Mouse (Mus musculus) testis, postnatal 10 days (tissue): ENCODE data around the gene Ube2e2.
"Not testable (repeated sequence)": the region's sequence is repeated elsewhere in the genome, so short reads cannot be mapped to it uniquely, and the experiment has no call there.

Source experiments
- DNase-seq: peaks from one replicate; pipeline ENCODE4 v3.0.0; 2021; ENCODE audit warnings: low spot score

The Ube2e2 gene

DNA sequence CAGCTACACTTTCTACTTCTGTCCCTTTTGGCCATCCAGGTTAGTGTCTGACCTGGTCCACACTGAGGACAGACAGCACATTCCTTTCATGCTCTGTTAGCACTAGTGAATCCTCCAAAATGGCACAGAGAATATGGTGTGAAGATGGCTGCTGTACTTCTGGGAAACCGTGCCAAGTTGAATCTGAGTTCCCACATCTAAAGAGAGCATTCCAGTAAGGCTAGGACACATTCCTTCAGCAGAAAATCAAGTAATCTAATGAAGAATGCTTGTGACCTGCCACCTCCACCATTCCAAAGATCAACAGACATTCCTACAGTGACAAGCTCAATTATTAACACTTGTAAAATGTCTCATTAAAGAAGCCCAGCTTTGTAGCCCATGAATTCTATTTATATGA is 265.9 kb downstream of the Ube2e2 start:
- DNase-seq, result no peak

DNA sequence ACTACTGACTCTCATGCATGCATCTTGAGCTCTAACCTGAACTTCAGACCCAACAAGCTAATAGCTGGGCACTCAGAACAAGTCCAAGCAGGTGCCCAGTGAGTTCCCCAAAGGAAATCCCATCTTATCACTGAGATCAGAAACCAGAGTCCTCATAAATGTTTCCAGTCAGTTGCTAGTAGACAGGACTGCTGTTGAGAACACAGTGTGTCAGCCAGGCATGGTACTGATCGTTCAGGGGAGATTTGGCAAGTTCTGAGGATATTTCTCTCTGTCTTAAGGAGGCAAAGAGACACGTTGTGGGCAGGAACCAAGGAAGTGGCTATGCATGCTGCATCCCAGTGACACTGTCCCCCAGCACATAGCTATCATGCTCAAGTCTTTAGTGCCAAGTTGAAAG is 275.5 kb downstream of the Ube2e2 start:
- no peak for DNase-seq

DNA sequence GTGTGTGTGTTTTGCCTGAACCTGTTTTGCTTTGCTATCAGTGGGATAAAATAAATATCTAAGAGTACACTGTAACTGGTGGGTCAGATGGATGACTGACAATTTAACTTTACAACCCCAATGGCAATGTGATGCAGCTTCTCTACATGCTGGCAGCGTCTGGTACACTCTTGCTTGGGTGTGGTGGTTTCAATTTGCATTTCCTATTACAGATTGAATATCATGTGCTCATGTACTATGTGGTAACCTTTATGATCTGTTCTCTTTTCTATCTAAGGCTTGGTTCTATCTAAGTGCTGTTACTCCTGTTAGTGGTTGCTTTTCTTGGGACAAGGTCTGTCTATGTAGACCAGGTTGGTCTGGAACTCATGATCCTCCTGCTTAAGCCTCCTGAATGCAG is 292.1 kb downstream of the Ube2e2 start:
- DNase-seq, result no peak

DNA sequence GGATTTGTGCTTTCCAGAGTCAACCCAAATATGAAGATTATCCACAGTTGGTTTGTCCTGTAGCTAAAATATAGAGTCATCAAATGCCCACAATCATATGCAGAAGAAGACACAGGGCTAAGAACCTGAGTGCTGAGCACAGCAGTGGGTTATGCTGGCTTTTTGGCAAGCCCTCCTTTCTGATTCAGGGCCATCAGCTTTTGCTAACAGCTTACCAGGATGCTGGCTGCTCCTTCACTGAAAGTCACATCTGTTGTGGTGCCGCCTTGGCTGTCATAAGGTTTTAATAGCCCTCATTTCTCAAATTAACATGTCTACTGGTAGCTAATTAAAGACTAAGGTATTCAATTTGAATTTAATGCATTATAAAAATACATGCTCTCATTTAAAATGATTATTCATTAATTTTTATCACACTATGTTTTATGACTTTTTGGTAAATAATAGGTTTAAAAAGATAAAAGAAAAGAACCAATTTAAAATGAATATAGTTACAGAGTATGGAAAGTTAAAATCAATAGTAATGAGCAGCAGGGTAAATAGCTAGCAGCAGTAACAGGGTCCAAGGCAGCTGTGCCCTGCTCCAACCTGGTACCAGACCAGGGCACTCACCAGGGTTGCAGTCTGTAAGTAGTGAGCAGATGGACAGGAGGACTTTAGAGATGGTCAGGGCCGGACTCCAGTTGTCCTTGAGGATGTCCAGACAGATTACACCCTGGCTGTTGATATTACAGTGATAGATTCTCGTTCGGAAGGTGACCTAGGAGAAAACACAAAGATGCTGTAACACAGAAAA is 307.6 kb downstream of the Ube2e2 start:
- DNase-seq, result no peak

DNA sequence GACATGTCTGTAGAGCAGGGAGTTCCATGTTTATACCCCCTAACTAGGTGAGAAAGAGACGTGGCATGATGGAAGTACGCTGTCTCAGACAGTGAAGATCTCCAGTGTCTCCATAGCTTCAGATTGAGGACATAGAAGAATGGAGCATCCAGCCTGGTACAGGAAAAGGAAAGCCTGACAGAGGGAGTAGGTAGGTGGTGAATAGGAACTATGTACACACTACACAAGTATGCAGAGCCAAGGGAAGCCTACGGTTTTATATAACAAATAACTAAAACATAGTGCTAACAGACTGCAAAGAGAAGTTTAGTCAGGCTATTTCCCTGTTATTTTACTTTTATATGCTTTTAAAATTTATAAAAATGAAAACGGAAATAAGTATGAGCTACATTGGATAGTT is 312.3 kb downstream of the Ube2e2 start:
- no peak for DNase-seq

DNA sequence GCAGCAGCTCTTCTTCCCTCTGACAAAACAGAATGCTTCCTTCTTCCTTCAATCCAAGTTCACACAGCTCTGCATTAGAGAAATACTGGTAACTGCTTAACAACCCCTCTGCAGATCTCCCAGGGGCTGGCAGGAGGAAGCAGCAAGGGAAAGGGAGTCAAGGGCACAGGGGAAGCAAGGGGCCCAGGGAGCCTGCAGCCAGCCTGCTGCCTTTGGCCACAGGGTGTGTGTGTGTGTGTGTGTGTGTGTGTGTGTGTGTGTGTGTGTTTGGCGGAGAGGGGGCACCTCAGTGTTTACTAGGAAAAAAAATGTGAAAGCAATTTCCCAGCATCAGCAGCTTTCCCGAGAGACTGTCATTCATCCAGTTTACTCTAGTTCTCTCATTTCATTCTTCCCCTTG is 319.3 kb downstream of the Ube2e2 start:
- no peak for DNase-seq

DNA sequence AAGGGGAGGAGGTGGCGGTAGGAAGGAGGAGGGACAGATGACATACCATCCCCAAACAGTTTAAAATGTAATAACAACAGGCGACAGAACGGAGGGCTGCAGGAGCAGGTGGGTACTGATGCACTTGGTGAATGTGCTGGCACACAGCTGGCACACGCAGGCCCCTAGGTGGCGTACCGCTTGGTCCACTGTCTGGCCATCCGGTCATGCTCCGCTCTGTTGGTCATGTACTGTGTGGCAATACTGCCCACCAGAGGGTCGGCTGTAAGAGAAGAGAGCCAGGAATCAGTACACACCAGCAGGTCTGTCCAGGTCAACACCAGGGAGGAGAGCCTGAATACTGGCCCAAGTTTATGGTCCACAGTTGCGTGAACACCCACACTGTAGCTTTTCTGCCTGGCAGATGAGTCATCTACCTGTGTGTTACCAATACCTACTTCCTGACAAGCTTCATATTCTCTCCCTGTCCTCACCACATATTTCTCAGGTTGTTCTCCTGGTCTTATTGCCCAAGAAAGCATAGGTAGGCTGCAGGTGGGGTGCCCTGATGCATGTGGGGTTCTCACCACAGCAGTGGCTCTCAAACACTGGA is 319.8 kb downstream of the Ube2e2 start:
- DNase-seq, result no peak

DNA sequence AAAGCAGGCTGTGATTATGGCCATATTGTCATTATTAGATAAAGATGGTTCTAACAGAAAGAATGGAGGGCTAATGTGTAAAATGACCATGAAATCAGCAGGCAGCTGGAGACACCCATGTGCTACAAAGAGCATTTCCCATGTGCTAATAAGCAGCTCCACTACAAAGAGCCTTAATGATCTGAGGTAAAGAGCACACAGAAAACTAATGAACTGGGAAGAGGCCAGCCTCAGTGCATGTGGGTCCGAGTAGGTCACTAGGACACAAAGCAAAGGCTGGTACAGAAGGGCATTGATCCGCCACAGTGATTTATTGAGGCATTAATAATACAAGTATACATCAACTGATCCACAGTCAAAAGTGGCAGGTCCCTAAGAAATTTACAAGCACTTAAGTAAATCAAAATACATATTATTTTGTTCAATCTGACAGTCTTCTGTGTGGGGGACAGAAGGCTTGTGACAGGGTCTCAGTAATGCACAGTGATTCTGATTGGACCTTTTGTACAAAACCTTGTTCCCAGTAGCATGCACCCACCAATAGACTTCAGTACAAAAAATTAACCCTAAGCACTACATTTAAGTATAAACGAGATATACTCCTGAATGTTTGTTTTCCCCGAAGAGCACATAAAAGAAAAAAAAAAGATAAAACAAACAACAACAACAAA is 320.6 kb downstream of the Ube2e2 start:
- DNase-seq, result no peak

DNA sequence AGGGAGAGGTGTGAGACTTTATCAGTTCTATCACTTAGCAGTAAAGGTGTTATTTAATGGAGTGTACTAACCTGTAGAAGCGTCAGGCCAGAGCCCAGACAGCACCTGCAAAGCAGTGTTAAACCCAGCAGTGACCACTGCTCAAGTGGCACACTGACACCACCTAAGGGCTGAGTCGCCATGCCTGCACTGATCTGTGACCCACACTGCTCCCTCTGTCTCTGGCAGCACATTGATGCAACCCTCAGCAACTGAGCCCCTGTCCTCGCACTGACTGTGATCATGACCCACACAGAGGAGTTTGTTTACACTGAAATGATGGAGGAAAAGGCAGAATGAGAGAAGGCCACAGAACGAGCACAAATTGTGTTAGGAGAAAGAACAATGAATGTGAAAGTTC is 321.2 kb downstream of the Ube2e2 start:
- no peak for DNase-seq

DNA sequence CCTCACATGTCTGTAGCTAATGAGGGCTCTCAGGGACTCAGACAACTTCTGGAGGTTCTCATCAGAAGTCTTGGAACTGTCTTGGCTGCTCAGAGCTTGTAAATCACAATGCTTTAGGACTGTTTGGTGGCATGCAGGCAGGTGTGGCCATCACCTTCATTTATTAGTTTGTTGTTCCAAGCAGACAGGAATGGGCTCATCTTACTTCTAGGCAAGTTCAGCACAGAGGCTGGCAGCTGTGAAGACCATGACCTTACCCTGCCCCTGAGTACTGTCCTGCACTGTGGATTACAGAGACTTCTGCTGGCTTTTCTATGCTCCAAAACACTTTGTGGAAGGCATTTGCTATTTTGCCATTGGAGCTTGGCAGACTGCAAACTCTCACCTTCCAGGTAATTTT is 324.5 kb downstream of the Ube2e2 start:
- no peak for DNase-seq

DNA sequence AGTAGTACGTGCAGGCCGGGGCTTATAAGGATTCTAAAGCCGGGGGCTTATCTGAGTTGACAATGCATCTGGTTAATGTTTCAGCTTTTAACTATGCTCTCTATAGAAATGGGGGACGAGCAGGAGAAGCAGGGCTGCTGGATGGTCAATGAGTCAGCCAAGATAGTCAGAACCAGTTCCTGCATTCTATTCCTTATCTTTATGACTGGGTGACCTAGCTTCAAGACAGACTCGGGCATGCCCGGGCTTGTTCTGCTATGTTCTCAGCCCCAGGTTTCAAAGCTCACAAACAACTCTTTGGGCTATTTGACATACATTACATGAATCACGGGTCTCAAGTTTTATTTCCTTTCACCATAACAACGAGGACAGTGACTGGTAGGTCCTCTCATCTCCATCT is 329.1 kb downstream of the Ube2e2 start:
- not testable (repeated sequence) for DNase-seq

DNA sequence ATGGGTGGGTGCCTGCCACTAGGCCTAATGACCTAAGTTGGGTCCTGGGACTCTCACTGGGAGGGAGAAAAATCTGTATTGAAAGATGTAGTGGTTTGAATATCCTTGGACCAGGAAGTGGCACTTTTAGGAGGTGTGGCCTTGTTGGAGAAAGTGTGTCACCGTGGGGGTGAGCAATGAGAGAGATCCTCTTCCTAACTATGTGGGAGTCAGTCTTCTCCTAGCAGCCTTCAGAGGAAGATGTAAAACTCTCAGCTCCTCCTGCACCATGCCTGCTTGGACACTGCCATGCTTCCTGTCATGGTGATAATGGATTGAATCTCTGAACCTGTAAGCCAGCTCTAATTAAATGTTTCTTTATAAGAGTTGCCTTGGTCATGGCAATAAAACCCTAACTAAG is 338.8 kb downstream of the Ube2e2 start:
- DNase-seq, result no peak

DNA sequence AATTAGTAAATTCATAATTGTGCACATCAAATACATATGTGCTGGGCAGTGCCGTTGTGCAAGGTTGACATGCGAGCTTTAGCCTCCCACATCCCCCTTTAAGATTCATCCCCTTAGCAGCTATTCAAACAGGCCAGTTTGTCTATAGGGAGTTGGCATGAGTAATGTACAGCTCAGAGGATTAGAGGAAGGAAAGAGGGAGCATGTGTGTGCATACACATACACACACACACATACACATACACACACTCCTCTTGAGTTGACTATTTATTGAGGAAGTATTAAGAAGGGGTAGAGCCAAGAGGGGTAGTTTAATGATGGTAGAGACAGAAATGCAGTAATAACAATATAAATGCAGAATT is 339.5 kb downstream of the Ube2e2 start:
- no peak for DNase-seq

DNA sequence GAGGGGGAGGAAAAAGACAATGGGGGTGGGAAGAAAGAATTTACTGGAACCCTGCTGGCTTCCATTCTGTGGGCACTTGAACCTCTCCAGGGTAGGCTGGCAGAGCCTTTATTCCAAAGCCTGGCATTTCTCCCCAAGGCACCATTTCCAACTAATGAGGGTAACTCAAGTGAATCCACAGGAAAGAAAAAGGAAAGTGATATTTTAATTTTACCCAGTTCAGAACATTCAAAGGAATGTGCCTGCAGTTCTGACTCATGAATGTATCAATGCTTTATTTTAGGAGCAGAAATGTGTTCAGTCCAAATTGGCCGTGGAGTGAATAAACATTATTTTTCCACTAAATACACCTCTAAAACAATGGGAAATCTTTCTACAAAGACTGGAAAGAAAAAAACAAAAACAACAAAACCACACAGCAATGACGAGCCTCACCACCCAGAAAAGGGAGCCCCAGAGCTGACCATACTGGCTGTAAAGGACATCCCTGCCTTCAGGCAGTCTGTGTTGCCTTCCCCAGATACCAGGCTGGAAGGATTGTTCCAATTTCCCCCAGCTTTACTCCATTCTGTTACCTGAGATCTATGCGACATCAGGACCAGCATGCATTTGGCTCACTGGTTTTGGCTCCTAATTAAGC is 340.0 kb downstream of the Ube2e2 start:
- DNase-seq, result no peak

DNA sequence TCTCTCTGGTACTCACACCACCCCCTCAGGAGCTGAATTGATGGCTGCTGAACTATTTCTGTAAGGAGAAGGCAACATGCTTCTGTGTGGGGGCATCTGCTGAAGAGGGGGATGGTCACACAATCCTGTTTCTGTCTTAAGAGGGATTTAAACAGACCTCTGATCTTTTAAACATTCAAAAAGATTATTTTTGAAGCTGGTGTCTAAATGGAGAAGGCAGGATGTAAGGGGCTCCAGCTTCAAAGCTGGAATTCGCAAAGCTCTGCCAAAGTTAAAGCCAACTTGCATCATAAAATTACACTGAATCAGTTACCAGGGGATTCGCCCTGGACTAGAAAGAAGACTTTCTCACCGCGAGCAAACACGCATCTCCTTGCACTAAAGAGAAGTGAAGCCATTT is 346.5 kb downstream of the Ube2e2 start:
- DNase-seq, result no peak

DNA sequence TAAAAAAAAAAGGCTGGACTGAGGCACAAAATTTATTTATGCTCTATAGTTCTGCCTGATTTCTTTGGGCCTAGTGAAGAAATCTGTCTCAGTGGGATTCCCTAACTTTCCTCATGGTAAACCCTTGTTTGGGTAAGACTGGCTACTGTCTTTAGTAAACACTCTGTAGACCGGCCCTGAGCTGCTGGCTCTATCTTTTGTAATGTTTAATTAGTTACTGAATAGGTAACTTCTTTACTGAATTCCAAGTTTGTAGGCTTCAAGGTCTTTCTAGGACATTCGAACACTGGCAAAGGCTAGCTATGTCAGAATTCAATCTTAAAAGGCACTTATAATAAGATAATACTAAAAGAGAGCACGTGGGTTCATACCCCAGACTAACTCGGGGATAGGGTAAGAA is 355.0 kb downstream of the Ube2e2 start:
- DNase-seq, result not testable (repeated sequence)

DNA sequence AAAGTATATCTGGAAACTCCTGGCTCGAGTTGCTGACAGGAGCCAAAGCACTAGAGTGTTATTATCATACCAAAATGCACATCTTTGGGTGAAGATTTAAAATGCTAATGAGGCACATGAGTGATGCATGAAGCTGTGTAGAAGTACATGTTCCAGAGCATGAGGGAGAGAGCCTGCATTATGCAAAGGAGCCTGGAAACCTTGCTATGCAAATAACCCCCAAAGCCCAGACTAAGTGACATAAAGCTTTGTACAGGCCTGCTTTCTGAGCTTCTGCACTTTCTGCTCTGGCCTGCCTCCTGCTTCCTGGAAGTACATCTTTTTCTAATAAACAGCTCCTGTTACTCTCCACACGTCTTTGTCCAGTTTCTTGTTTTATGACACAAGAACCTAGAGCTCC is 363.2 kb downstream of the Ube2e2 start:
- no peak for DNase-seq

DNA sequence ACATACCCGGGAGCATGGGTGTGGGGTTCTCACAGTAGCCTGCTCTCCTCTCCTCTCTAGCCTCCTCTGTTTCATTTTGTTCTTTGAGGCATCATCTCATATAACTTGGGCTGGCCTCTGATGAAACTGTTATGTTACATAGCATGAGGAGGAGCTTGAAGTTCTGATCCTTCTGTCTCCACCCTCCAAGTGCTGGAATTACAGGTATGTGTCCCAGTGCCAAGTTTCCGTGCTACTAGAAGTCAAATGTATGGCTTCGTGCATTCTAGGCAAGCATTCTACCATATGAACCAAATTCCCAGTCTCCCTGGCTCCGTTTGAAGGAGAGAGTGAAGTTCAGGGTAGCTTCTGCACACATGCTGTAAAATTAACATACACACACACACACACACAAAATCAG is 363.6 kb downstream of the Ube2e2 start:
- DNase-seq, result no peak
